Mouse (Mus musculus) adipose tissue, adult 10 weeks (tissue): ENCODE results near the gene Adh1. TPM values are rescaled to one million over a fixed set of nuclear protein-coding genes. Genes with fewer than 3 reads are reported as not detected.

Experiments
- polyA plus RNA-seq: library from polyadenylated mRNA; stranded (reverse); fragments of 350-450 nt; fragmentation: Illumina TruSeq; extraction: RNeasy Lipid Tissue Mini Kit (QIAGEN cat#74804); gene quantifications from one replicate; pipeline ENCODE4 v1.2.3, GENCODE M21; 2014; ENCODE audit warnings: low read depth, low replicate concordance

Gene Adh1
- polyA plus RNA-seq = 138 TPM

DNA sequence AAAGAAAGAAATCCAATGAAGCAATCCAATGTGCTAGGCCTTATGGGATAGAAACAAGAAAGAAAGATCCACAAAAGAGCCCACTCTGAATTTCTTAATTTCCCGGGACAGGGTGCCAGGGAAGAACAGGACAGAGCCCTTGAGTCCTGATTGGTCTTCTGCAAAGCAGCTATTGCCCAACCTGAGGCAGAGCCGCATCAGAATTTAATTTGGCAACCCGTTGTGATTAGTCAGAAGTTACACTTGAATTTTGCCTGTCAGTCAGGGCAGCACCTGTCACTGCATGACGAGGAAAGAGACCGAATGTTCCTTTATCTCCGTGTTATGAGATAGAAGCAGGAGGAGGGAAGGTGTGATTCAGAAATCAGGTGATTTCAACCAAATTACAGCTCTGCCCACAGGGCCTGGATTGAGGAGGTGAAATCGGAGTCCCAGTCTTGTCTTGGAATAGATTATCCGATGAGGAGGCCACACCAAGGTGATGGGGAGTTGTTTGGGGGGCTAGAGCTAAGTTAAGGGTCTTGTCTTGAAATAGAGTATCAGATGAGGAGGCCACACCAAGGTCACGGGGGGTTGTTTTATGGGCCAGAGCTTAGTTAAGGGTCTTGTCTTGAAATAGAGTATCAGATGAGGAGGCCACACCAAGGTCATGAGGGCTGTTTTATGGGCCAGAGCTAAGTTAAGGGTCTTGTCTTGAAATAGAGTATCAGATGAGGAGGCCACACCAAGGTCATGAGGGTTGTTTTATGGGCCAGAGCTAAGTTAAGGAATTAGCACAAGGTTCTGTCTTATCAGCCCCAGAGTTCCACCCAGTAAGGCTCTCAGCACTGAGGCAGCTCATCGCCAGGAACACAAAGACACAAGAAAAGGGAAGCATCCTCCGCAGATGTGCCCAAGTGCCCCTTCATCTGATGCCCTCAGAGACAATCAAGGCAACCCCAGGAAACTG lies at the start of gene Adh1:
Gene Adh1, plus strand, starts transcription at position 271 of the 949 bp plus-strand sequence.

DNA sequence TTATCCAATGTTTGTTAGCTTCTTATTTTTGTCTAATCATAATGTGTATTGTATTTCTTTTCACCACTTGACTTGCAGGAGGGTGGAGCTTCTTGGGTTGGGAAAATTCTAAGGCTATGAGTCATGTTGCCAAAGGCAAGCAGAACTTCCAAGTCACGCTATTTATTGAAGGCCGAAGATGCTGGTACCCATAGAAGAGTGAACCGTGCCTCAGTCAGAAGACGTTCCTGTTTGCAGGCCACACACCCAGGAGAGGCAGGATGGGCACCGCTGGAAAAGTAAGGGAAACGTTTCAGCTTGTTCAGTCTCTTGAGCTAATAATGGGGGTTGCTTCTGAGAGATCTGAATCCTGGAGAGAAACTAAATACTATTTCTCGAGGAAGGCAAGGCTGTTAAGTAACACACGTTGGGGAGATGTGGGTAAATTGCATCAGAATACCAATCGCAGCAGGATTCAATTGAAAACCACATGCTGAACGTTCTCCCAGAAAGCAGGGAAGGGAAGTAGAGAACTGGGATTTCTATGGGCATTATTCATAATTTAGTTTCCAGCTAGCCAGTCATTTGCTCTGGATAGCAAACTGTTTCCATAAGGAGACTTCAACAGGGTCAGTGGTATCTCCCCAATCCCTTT lies 43.0 kb upstream of the Adh1 start, which contains the start of gene Adh7:
Gene Adh7, plus strand, starts transcription at position 130 of the 634 bp plus-strand sequence.

GRCm38 (mm10) chr3:138312965-138313364 lies 52.2 kb downstream of the Adh1 start, which contains the start of gene Adh6a:
Gene Adh6a, plus strand, starts transcription at chr3:138313286.

Other genes with a start within 250 kb of the Adh1 start
- 0.06 TPM for gene 1110002E22Rik, start 195.9 kb upstream of the Adh1 start, polyA plus RNA-seq
- not detected for gene Gm5105, start 193.6 kb upstream of the Adh1 start, polyA plus RNA-seq
- 10.9 TPM for gene Trmt10a, start 117.5 kb upstream of the Adh1 start, polyA plus RNA-seq
- 10.5 TPM for gene Mttp, start 116.0 kb upstream of the Adh1 start, polyA plus RNA-seq
- 3.9 TPM for gene 4930579F01Rik, start 67.2 kb upstream of the Adh1 start, polyA plus RNA-seq
- 0.50 TPM for gene Adh7, start 43.2 kb upstream of the Adh1 start, polyA plus RNA-seq
- not detected for gene Adh6a, start 52.3 kb downstream of the Adh1 start, polyA plus RNA-seq
- gene Adh6b, start 80.8 kb downstream of the Adh1 start, polyA plus RNA-seq = 3.7 TPM
- 0.40 TPM for gene Adh4, start 154.5 kb downstream of the Adh1 start, polyA plus RNA-seq
- 187 TPM for gene Adh5, start 182.1 kb downstream of the Adh1 start, polyA plus RNA-seq
- gene Metap1, start 228.5 kb downstream of the Adh1 start, polyA plus RNA-seq = 64.4 TPM